Mouse (Mus musculus): ENCODE measurements around the gene Vps13d.

Gene Vps13d

DNA sequence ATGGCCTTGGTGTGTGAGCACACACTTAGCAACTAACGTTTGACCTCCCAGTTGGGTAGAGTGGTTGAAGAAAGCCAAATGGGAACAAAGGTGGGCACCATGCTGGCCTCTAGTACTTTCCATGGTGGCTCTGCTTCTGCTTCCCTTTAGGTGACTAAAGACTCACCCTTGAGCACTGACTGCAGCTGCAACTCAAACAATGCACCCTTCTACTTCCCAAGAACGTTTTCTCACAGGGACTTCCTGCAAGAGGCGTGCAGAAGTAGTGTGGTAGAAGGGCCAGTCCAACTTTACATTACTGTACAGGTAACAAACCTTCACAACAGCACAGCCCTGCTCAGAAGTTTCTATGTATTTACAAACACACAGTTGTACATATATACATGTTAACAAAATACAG, 220.3 kb downstream of the Vps13d start:
- DNase-seq (ENCODE audit: low spot score), result no peak

DNA sequence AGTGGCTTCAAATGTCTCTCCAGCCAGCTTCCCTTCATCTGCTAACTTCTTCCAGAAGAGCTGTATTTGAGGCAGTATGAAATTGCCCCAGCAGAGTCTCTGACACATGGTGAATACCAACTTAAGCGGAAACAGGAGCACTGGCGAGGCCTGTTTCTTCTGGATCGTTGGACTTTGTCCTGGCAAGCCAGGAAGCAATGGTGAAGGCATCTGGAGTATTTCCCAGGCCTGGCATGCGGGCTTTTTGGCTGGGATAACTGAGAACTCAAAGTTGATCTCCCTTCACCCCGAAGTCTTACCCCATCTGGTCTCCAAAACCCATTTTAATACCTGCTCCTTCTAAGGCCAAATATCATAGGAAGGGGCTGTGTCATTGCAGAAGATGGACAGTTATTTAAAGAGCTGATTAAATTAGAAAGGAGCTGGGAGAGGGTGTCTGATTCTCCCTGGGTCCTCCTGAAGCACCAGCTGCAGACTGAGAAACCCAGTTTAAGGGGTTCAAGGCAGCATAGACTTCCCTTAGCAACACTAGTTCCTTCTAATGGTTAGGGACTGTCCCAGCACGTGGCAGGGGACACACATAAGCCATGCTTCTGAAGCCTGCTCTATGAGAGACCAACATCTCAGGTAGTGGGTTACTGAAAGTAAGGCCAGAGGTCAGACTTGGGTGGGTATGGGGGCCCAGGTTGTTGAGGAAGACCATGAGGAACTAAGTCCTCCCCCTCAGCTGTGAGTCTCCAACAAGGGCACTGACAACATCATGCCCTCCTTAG, 221.7 kb downstream of the Vps13d start:
- no peak for DNase-seq (ENCODE audit: low spot score)

DNA sequence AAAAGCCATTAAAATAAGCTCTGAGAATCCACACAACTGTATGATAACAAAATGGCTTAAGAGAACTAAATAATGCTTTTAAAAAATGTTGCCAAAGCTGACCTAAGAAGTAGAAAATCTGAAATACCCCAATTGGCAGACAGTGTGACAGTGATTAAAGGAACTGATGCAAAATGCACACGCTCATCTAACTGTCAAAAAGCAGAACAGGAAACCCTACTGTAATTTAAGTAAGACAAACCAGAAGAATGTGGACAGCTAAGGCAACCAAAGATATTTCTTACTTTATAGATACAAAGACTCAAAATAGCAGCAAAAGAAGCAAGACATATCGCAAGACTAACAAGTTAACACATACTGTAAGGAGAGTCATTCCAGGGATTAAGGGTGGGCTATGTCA, 223.8 kb downstream of the Vps13d start:
- DNase-seq (ENCODE audit: low spot score), result no peak

DNA sequence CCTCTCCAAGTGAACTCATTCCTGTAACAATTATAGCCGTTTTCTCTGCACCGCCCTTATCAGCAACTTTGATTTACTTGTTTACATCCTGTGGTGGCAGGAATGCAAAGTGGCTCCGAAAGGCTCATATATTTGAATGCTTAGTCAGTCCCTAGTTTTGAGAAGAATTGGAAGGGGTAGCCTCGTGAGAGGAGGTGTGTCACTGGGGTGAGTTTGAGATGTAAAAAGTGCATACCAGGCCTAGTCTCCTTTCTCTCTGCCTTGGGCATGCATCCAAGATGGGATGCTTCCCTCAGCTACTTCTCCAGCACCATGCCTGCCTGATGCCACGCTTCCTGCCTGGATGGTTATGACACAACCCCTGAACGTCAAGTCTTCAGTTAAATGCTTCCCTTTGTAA, 225.8 kb downstream of the Vps13d start:
- no peak for DNase-seq (ENCODE audit: low spot score)

DNA sequence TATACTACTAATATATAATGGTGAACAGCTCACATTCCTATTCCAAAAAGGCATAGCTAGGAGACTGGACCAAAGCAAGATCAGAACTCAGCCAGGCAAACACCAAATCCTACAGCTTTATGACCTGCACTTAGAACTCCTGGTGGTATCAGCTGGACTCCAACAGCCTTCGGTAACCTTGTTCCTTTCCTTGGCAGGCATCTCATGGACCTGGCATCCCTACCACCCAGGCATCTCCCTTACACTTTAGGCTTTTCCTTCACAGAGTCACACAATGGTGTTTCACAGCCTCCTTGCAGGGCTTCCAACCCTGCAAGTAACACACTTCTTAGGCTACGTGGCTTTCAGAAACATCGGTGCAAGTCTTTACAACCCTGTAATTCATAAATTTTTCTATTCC, 226.4 kb downstream of the Vps13d start:
- no peak for DNase-seq (ENCODE audit: low spot score)

DNA sequence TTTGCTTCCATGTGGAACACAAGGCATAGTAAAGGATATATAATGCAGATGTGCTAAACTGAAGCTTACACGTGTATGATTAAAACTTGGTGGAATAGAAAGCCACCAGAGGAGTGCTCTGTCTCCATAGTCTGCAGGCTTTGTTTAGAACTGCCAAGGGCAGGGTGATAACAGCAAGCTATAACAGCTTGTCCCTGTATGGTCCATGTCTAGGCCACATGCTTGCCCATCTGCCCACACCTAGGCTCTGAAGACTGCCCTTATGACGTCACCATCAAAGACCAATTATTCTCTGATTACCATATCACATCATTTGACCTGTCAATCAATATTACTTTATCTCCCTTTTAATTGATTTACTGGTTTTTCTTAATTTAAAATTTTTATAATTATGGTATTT, 229.6 kb downstream of the Vps13d start:
- DNase-seq (ENCODE audit: low spot score), result no peak

DNA sequence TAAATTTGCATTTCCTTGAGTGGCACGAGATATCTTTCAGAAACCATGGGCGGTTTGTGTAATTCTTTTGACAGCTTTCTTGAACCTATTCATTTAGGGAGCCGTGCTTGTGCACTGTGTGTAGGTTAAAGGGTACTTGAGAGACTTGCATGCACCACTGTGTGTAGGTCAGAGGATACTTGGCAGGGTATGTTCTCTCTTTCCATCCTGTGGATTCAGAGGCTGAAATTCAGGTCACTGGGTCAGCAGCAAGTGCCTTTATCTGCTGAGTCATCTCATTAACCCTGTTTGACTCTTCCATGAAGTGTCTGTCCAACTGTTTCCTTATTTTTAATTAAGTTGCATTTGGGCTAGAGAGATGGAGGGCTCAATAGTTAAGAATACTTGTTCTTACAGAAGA, 233.1 kb downstream of the Vps13d start:
- no peak for DNase-seq (ENCODE audit: low spot score)

DNA sequence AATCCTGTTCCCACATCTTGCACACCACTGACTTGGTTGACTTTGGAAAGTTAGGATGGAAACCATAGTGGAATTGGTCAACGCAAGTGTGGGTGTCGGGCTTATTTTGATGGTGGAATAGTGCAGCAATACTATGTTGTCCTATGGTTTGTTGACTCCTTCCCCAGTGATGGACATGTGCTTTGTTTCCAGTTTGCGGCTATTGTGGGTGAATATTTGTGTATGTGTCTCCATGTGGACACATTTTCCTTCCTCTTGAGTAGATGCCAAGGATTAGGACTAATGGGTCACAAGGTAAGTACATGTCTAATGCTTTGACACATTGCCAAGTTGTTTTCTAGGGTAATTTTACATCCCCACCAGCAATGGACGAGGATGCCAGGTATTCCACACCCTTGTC, 233.6 kb downstream of the Vps13d start:
- no peak for DNase-seq (ENCODE audit: low spot score)

DNA sequence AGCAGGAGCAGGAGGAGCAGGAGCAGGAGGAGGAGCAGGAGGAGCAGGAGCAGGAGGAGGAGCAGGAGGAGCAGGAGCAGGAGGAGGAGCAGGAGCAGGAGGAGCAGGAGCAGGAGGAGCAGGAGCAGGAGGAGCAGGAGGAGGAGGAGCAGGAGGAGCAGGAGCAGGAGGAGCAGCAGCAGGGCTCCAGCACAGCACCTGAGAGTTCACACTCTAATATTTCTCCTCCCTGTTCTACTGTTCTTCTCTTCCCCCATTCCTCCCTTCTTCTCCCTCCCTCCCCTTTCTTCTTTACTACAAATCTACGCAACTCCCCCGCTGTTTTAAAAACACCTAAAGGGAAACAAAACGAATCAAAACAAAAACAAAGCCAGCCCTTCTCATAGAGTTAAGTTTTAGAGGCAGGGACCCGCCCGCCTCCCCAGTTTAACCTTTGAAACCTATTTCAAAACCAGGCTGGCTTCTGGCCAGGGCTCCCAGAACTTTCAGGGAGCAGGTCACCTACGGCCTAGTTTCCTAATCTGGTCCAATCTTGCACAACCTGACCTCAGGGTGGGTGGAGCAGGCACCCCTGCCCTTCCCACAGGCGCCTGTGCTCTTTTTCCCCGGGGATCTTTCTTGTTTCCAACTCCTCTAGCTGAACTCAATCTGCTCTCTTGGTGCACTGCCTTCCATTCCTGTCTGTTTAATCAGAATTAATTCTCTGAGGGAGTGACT, 234.5 kb downstream of the Vps13d start:
- peak; percentile 73 for DNase-seq (ENCODE audit: low spot score)

DNA sequence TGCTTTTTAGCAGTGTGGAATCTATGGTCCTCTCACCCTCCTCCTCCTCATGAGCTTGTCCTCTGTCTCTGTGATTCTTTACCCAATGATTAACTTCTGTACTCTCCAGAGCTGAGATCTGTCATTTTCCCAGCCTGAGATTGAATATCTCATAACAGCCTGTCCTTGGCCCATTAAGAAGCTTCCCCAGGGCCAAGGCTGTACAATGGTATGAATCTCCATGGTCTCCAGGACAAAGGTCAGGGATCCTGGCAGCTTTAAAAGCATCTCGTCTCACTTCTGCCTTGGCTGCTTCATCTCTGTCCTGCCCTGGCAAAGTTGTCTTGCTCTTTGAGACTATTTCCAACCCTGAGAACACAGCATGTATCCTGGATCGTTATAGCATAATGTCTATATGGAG, 237.1 kb downstream of the Vps13d start:
- DNase-seq (ENCODE audit: low spot score), result no peak

DNA sequence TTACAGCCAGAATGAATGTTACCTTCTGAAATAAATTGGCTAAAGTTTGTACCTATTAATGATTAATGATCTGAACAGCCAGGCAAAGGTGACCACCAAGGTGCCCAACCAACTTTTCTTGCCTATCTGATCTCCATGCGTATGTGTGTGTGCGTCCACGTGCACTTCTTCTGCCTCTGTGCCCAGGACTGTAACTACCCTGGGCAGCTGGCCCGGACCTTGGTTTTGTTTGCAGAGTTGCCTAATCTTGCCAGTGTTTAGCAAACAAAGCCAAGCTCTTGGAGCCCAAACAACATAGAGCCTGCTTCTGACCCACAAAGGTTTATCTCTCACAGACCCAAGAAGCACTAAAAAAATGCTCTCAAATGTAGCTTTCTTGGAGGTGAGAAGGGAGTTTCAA, 237.6 kb downstream of the Vps13d start:
- DNase-seq (ENCODE audit: low spot score), result no peak

DNA sequence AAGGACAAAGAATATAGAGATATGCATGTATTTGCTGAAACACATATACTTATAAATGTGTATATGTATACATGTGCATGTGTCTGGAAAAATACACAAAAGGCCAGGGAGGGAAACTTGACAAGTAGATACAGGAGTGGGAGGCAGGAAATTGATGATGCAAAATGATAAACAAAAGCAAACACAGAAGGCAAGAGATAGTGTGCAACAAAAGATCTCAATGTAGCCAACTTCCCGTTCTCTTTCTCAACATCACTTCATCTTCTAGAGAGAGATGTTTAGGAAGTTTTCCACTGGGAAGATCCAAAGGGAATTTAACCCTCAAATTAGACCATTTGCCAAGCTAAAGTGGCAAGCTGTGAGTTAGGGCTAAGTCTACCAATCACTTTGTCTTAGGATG, 238.5 kb downstream of the Vps13d start:
- no peak for DNase-seq (ENCODE audit: low spot score)

DNA sequence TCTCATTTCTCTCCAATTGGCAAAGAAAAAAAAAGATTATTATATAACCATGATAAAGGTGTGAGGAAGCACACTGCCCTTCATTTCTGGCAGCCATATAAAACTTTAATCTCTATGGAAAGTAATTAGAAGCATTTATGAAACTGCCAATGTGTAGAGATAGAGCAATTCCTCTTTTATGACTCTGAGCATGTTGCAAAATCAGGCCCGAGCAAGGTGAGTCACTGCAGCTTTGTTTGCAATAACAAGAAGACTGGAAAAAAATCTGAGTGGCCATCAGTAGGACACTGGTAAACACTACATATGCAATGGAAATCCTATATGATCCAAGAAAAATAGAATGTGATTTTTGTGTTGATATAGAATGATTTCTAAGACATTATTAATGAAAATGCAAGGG, 238.9 kb downstream of the Vps13d start:
- DNase-seq (ENCODE audit: low spot score), result no peak

DNA sequence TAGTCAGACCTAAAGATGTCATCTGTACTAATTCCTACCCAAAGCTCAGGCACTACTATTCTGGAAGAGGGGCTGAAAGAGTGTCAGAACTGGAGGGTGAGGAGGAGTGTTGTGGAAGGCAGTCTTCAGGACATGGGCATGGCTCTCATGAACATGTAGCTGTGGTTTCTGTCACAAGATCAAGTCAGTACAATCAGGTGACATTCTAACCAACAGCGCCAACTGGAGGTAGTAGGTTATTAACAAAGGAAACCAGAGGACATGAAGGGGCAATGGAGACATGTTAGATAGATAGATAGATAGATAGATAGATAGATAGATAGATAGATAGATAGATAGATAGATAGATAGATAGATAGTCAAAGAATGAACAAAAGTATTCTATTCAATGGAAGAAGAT, 241.4 kb downstream of the Vps13d start:
- no peak for DNase-seq (ENCODE audit: low spot score)

DNA sequence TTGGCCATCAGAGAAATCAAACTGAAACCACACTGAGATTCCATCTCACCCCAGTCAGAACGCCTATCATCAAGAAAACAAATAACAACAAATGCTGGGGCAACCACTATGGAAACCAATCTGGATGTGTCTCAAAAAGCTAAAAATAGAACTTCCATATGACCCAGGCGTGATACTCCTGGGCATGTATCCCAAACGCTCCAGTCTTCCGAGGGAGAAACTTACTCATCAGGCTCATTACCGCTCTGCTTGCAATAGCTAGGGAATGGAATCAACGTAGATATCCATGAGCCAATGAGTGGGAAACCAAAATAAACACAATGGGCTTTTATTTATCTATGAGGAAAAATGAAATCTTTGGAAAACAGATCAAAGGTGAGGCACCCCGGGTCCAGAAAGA, 242.9 kb downstream of the Vps13d start:
- DNase-seq (ENCODE audit: low spot score), result no peak

DNA sequence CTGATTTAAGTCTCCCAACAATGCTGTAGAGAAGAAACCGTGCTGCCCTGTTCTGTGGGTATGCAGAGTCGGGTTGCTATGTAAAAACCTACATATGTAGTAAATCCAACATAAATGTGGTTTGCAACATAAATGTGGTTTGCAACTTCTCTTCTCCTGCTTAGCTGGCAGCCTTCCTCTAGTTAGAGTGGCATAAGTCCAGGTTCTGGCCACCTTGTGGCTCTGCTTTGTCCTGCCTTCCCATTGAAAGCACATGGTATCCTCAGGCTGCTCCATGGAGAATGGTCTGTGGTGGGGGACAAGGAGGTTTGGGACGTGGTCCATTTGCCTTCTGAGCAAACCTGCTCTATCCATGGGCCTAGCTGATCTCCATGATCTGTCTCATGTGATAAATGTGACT, 243.9 kb downstream of the Vps13d start:
- no peak for DNase-seq (ENCODE audit: low spot score)

DNA sequence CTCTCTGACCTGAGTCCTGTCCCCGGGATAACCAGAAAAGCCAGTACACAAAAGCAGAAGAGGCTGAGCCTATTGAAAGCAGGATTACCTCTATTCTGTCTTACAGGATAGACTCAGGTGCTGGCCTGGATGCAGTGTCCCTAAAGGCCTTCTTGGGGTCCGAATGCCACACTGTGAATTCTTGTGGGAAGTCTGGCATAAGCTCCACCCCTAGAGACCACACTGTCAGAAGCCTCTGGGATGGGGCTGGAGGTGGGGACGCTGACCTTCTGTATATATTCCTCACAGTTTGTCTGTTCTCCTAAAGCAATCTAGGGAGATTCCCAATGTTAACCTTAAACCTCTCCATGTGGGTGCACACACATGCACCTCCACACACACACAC, 244.5 kb downstream of the Vps13d start:
- DNase-seq (ENCODE audit: low spot score), result no peak

DNA sequence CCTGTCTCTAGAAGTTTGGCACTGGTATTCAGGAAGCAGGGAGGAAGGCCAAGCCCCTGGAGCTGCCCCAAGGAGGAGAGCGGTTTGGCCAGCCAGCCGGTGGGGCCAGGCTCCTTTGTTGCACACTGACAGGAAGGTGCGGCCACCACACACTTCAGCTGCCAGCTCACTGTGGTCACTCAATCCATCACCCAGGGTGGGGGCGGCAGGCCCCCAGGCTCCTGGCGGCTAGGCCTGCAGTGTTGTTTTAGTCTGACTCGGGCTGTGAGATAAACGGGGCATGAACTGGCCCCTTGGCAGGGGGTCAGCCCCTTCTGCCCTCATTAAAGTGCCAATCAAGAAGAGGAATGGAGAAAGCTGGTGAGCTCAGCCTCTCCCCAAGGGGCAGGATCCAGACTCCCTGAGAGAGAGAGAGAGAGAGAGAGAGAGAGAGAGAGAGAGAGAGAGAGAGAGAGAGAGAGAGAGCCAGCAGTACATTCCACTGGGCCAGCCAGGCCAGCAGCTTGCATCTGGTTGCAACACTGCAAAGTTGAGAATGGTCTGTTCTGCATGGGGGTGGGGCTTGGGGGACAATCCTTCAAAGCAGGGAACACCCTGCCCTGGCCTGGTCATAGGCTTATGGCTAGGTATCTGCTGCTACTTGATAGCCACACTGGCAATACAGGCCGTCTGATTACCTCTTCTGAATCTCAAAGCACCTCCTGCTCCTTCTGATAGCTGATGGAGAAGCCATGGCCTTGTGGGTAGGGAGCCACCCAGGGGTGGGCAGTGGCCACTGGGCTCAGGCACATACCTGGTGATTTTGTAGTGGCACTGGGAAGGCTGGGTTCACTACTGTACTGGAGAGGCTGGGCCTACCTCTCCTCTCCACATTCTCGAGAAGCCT, 245.1 kb downstream of the Vps13d start:
- DNase-seq (ENCODE audit: low spot score), result peak; percentile 60

DNA sequence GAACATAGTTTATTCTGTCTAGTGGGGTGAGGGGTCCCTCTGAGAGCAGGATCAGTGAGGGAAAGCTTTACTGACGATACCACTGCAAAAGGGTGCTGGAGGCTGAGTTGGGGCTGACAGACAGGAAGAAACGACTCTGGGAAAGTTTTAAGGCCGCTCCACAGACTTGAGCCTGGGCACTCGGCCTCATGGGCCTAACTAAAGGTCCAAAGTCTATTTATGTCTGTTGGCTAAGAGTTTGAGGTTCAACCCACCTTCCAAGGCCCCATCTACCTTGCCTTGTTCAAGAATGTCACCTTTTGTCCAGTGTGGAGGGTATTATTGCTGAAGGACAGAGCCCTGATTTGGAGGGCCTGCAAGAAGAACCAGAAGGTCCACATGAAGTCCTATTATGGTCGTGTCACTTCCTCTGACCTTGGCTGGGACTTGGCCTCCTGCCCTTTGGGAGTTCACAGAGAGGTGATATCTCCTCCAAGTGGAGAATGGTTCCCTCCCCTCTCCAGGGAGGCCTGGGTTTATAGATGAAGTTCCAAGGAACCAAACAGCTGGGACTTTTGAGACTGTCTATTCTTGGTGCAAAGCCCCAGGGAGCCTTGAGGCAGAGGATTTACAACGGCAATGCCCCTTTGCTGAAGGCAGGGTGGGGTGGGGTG, 246.9 kb downstream of the Vps13d start:
- DNase-seq (ENCODE audit: low spot score), result peak; percentile 89

DNA sequence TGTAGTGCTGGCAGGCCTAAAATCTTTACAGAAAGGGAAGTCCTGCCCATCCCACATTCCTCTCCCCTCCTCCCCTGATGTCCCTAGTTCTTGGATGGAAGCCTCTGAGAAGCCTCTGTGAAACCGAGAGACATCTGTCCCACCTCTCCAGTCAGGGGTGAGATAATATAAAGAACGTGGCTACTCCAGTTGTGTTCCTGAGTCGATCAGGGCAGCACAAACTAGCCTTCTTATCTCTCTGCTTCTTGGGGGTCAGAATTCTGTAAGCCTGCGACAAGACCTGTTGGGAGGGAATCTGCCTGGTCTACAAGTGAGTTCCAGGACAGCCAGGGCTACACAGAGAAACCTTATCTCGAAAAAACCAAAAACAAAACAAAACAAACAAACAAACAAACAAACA, 251.5 kb downstream of the Vps13d start:
- DNase-seq (ENCODE audit: low spot score), result no peak

DNA sequence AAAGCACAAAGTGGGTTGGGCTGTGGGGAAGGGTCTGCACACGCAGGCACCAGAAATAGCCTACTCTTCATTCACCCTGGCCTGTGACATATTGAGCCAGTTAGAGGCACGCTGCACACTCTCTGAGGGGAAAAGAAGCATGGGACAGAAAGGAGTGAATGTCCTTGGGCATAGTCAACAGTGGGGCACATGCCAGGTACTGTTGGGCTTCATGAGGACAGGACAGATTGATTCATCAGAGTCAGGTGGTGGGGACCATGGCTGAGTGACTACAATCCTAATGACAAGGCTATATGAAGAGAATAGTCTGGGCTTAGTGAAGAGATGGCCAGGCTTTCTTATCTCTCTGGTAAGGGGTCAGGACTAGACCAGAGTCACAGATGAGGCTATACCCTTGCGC, 252.4 kb downstream of the Vps13d start:
- DNase-seq (ENCODE audit: low spot score), result no peak

DNA sequence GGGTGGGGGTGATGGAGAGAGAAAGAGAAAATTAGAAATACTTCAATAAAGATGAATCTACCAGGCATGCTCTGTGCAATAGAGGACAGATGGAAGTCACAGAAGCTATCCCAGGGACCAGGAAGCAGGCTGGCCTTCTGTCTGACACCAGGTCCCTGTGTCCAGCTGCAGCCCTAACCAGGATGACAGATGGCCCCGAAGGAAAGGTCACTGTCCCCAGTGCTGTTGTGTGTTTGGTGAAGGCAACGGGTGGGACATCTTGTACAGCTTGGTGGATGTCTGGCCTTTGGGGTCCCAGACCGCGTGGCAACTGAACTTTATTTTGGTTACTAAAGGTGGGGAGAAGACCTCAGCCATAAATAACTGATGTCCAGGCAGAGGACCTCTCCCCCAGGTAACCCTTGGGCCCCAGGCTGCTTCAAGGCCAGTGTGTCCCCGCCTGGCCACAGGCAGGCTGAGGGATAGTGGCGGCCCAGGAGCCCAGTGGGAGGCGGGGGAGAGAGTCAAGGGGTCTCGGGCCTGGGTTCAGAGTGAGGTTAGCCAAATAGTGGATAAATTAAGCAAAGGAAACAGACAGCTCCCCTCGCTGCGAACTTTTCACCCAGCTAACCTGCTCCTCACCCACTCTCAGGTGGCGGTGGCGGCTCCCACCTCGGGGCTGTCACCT, 253.9 kb downstream of the Vps13d start:
- DNase-seq (ENCODE audit: low spot score), result no peak
